Mouse (Mus musculus) MEL (cell line): ENCODE measurements around the gene Cfap58.
A peak's percentile ranks its signal among the peaks of the same experiment; 100 is the strongest.

Experiments used
- CTCF ChIP-seq, 3 experiments: IDR thresholded peaks in 2 of 3; conservative IDR thresholded peaks in 1 of 3; 2 replicates each; pipeline ENCODE4 v1.5.1; 2011 to 2012; ENCODE audit warnings: low read length in 3 of 3, low read depth in 2 of 3, mild to moderate bottlenecking in 2 of 3, improper control_type of control experiment in 1 of 3, inconsistent platforms in 1 of 3, mixed read lengths in 1 of 3, moderate library complexity in 1 of 3; ENCODE audit not compliant: control insufficient read depth in 1 of 3, insufficient read depth in 1 of 3, poor library complexity in 1 of 3, severe bottlenecking in 1 of 3
- EP300 ChIP-seq, 2 experiments: IDR thresholded peaks; 2 replicates each; pipeline ENCODE4 v1.6.1; 2011; ENCODE audit warnings: improper control_type of control experiment in 2 of 2, low read length in 2 of 2, low read depth in 1 of 2, mild to moderate bottlenecking in 1 of 2
- MXI1 ChIP-seq: IDR thresholded peaks from 2 replicates; pipeline ENCODE4 v1.6.1; 2011; ENCODE audit warnings: mild to moderate bottlenecking, low read depth, low read length, improper control_type of control experiment

- TF ChIP-seq CTCF (IDR thresholded peaks at IDR 0.05 in 2 of 3, conservative IDR thresholded peaks at IDR 0.05 in 1 of 3; ENCODE audit: control insufficient read depth in 1 of 3, insufficient read depth in 1 of 3, low read depth in 2 of 3, low read length in 3 of 3, poor library complexity in 1 of 3, severe bottlenecking in 1 of 3): no peak
- TF ChIP-seq EP300 (IDR thresholded peaks at IDR 0.05; ENCODE audit: low read depth in 1 of 2, low read length in 2 of 2): no peak
- peak; percentile 52; the same call in 1 of the 2 replicates for TF ChIP-seq MXI1
These were observed 18.9 kb upstream of the Cfap58 start for GRCm38 (mm10) chr19:47918455-47919101.
